In the genomic region with DNA sequence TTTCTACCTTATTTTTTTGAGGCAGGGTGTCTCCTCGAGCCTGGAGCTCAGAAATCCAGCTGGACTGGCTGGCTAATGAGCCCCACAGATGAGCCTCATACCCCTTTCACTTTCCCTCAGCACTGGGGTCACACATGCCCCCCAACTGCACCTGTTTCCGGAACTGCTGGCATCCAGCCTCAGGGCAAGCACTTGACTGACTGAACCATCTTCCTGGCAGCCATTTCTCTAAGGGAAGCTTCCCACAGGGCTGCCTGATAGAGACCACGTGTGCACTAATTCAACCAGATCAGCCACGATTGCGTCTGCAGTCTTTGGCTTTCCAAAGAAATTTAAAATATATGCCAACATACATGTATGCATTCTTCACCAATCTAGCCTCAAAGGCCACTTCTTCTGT, we compare ENCODE assay signal across 10 mouse cellular contexts. TPM values are rescaled to one million over a fixed set of nuclear protein-coding genes. Genes with fewer than 3 reads are reported as not detected.
DNase-seq lines count a peak whose midpoint lies in the region; ATAC-seq and TF ChIP-seq lines count a peak whose summit lies in the region.
"Had no signal": no experiment of that assay in that cellular context is flagged by ENCODE, and none has a peak within 500 bp of the region (broad histone marks: within the 10 kb centered on the region; RNA-seq: fewer than 3 reads in every experiment).

No protein-coding gene starts in this region.

- DNase-seq in liver, postnatal 0 days = no peak
- no peak for DNase-seq in liver, embryonic 11.5 days (ENCODE audit: low spot score)
- DNase-seq in embryo, embryonic 9.5 days (ENCODE audit: extremely low spot score) = no peak
- no peak for DNase-seq in adipocyte (ENCODE audit: low spot score)
- DNase-seq: gastrocnemius, postnatal 10 days; liver; right cerebral cortex, postnatal 25 days had no signal

- no peak for ATAC-seq in liver, postnatal 0 days
- no peak for ATAC-seq in liver, embryonic 11.5 days (replicated peaks; ENCODE audit: low FRiP score)
- no peak for ATAC-seq in forebrain, embryonic 12.5 days (ENCODE audit: low FRiP score)
- ATAC-seq in hindbrain, embryonic 13.5 days (ENCODE audit: low FRiP score) = 0 out of 2 replicates have a peak, but pooled peaks have one; percentile 19
- no peak for ATAC-seq in neural tube, embryonic 13.5 days (ENCODE audit: low read depth)

- H3K9me3 ChIP-seq in liver, postnatal 0 days (ENCODE audit: low read length) = no peaks in the 10 kb centered on the region
- no peaks in the 10 kb centered on the region for H3K9me3 ChIP-seq in liver, embryonic 11.5 days (ENCODE audit: control insufficient read depth, low read length)
- H3K9me3 ChIP-seq in forebrain, embryonic 12.5 days = no peaks in the 10 kb centered on the region
- H3K9me3 ChIP-seq in hindbrain, embryonic 13.5 days = no peaks in the 10 kb centered on the region
- no peaks in the 10 kb centered on the region for H3K9me3 ChIP-seq in neural tube, embryonic 13.5 days

- TF ChIP-seq EP300 in liver, postnatal 0 days (IDR thresholded peaks at IDR 0.05; ENCODE audit: low read depth) = no peak

- TF ChIP-seq CTCF in liver, postnatal 0 days (IDR thresholded peaks at IDR 0.05; ENCODE audit: low read depth) = no peak

- H3K27me3 ChIP-seq in liver, postnatal 0 days (ENCODE audit: insufficient read depth, low read length) = no peaks in the 10 kb centered on the region
- no peaks in the 10 kb centered on the region for H3K27me3 ChIP-seq in liver, embryonic 11.5 days (replicated peaks; ENCODE audit: control insufficient read depth, insufficient read depth, low read length)
- no peaks in the 10 kb centered on the region for H3K27me3 ChIP-seq in forebrain, embryonic 12.5 days
- no peaks in the 10 kb centered on the region for H3K27me3 ChIP-seq in hindbrain, embryonic 13.5 days
- H3K27me3 ChIP-seq in neural tube, embryonic 13.5 days = no peaks in the 10 kb centered on the region

- H3K4me2 ChIP-seq in liver, postnatal 0 days (ENCODE audit: low read depth, low read length) = no peak overlapping the region
- no peak overlapping the region for H3K4me2 ChIP-seq in liver, embryonic 11.5 days
- H3K4me2 ChIP-seq in forebrain, embryonic 12.5 days = no peak overlapping the region
- H3K4me2 ChIP-seq in hindbrain, embryonic 13.5 days = peak overlapping the region; percentile 20; the same call in 1 of the 2 replicates
- no peak overlapping the region for H3K4me2 ChIP-seq in neural tube, embryonic 13.5 days

- WGBS in liver, postnatal 0 days (ENCODE audit: insufficient replicate concordance) = 84% methylated on average over 5 of the region's 5 CpGs
- 90% methylated on average over 5 of the region's 5 CpGs for WGBS in liver, embryonic 11.5 days
- 61% methylated on average over 5 of the region's 5 CpGs for WGBS in forebrain, embryonic 12.5 days
- WGBS in hindbrain, embryonic 13.5 days = 43% methylated on average over 5 of the region's 5 CpGs
- WGBS in neural tube, embryonic 13.5 days = 52% methylated on average over 5 of the region's 5 CpGs

- peaks cover 50% of the 10 kb centered on the region for H3K36me3 ChIP-seq in liver, postnatal 0 days (replicated peaks; ENCODE audit: insufficient read depth, low read length)
- peaks cover 28% of the 10 kb centered on the region for H3K36me3 ChIP-seq in liver, embryonic 11.5 days (ENCODE audit: control insufficient read depth, insufficient read depth, low read length)
- H3K36me3 ChIP-seq in forebrain, embryonic 12.5 days (replicated peaks) = peaks cover 65% of the 10 kb centered on the region
- no peaks in the 10 kb centered on the region for H3K36me3 ChIP-seq in hindbrain, embryonic 13.5 days
- peaks cover 8% of the 10 kb centered on the region; the same call in 1 of the 2 replicates for H3K36me3 ChIP-seq in neural tube, embryonic 13.5 days

- no peak overlapping the region for H3K4me3 ChIP-seq in liver, postnatal 0 days (ENCODE audit: low read depth, low read length)
- no peak overlapping the region for H3K4me3 ChIP-seq in liver, embryonic 11.5 days (ENCODE audit: low read depth, low read length)
- H3K4me3 ChIP-seq in forebrain, embryonic 12.5 days (replicated peaks) = no peak overlapping the region
- H3K4me3 ChIP-seq in hindbrain, embryonic 13.5 days = no peak overlapping the region
- H3K4me3 ChIP-seq in neural tube, embryonic 13.5 days = no peak overlapping the region

- peaks cover 35% of the 10 kb centered on the region for H3K4me1 ChIP-seq in liver, postnatal 0 days (ENCODE audit: insufficient read depth)
- H3K4me1 ChIP-seq in liver, embryonic 11.5 days (replicated peaks; ENCODE audit: control insufficient read depth, insufficient read depth, low read length) = peaks cover 8% of the 10 kb centered on the region
- H3K4me1 ChIP-seq in forebrain, embryonic 12.5 days = peaks cover 69% of the 10 kb centered on the region
- H3K4me1 ChIP-seq in hindbrain, embryonic 13.5 days (replicated peaks) = peaks cover 76% of the 10 kb centered on the region
- peaks cover 75% of the 10 kb centered on the region for H3K4me1 ChIP-seq in neural tube, embryonic 13.5 days (replicated peaks)

- no peak overlapping the region for H3K9ac ChIP-seq in liver, postnatal 0 days (replicated peaks)
- no peak overlapping the region for H3K9ac ChIP-seq in liver, embryonic 11.5 days (ENCODE audit: low read depth, low read length)
- H3K9ac ChIP-seq in forebrain, embryonic 12.5 days = no peak overlapping the region
- 0 out of 2 replicates have a peak overlapping the region, but pooled peaks have one; percentile 19 for H3K9ac ChIP-seq in hindbrain, embryonic 13.5 days
- no peak overlapping the region for H3K9ac ChIP-seq in neural tube, embryonic 13.5 days

- H3K27ac ChIP-seq in liver, postnatal 0 days (ENCODE audit: low read depth) = peak overlapping the region; percentile 71
- no peak overlapping the region for H3K27ac ChIP-seq in liver, embryonic 11.5 days (ENCODE audit: low read depth, low read length)
- H3K27ac ChIP-seq in forebrain, embryonic 12.5 days = peak overlapping the region; percentile 71
- H3K27ac ChIP-seq in hindbrain, embryonic 13.5 days = peak overlapping the region; percentile 81
- peak overlapping the region; percentile 79 for H3K27ac ChIP-seq in neural tube, embryonic 13.5 days (replicated peaks)

RNA-seq across cellular contexts. Expression of a gene that starts 37.1 kb away (rescaled TPM):
- polyA plus RNA-seq in liver, postnatal 0 days (2015; fragmentation: Nextera tagmentation; extraction: Ambion mirVana) = 32.0 and 34.8 TPM in 2 replicates
- polyA plus RNA-seq in liver, embryonic 11.5 days (2014; fragmentation: Nextera tagmentation; extraction: Ambion mirVana) = 96.2 and 97.3 TPM in 2 replicates
- 115 and 122 TPM in 2 replicates for polyA plus RNA-seq in forebrain, embryonic 12.5 days (2016; fragmentation: Nextera tagmentation; extraction: Ambion mirVana)
- polyA plus RNA-seq in hindbrain, embryonic 13.5 days (2015; fragmentation: Nextera tagmentation; extraction: Ambion mirVana) = 53.9 and 94.4 TPM in 2 replicates
- polyA plus RNA-seq in neural tube, embryonic 13.5 days (2015; fragmentation: Nextera tagmentation; extraction: Ambion mirVana) = 58.5 and 68.3 TPM in 2 replicates
